Mouse (Mus musculus): ENCODE results near the gene Mical3.

Mical3 gene

DNA sequence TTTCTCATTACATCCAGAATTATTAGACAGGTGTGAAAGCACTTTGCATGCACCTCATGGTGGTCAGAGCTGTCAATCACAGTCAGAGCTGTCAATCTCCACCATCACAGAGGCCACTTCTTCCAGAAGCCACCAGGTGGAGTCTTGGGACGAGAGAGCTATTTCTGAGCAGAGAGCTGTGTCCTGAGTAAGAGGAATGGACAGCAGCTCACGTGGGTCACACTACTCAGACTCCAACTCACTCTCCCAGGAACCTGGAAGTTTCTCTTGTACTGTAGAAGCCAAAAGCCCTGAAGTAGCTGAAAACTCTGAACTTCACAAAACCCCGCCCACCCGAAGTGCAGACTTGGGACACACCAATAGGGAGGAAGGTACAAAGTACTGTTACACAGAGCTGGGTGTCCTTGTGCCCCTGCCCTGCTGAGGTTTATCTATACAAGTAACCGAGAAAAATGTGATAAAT is 227.3 kb downstream of the Mical3 start:
- DNase-seq (ENCODE audit: low spot score), result no peak

GRCm38 (mm10) chr6:120901776-120902645 is 228.8 kb downstream of the Mical3 start:
- DNase-seq (ENCODE audit: low spot score), result peak; percentile 22

- peak; percentile 25 for DNase-seq (ENCODE audit: low spot score)
These were observed 232.5 kb downstream of the Mical3 start for GRCm38 (mm10) chr6:120898188-120898833.

- no peak for DNase-seq (ENCODE audit: low spot score)
These were observed 236.3 kb downstream of the Mical3 start for GRCm38 (mm10) chr6:120894524-120894923.

GRCm38 (mm10) chr6:120894089-120894488 is 236.7 kb downstream of the Mical3 start:
- no peak for DNase-seq (ENCODE audit: low spot score)

DNA sequence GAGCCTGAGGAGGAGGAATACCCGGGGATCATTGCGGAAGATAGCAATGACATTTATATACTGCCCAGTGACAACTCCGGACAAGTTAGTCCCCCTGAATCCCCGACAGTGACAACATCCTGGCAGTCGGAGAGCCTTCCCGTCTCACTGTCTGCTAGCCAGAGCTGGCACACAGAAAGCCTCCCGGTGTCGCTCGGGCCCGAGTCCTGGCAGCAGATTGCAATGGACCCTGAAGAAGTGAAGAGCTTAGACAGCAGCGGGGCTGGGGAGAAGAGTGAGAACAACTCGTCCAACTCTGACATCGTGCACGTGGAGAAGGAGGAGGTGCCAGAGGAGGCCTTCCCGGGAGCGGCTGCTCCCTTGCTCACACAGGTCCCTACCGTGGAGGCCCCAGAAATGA is 244.1 kb downstream of the Mical3 start:
- no peak for DNase-seq (ENCODE audit: low spot score)

- no peak for DNase-seq (ENCODE audit: low spot score)
These were observed 246.4 kb downstream of the Mical3 start for GRCm38 (mm10) chr6:120884436-120884835.
